Mouse (Mus musculus) ES-E14 (cell line): ENCODE data around the gene Crlf1.

Experiments
- CHD2 ChIP-seq: IDR thresholded peaks from 2 replicates; pipeline ENCODE4 v1.6.1; 2014; ENCODE audit warnings: mild to moderate bottlenecking, low read depth, low read length, inconsistent platforms
- MAFK ChIP-seq: IDR thresholded peaks from 2 replicates; pipeline ENCODE4 v1.6.1; 2014; ENCODE audit warnings: mild to moderate bottlenecking, low read depth, low read length, inconsistent platforms; ENCODE audit not compliant: insufficient read depth
- ZC3H11A ChIP-seq: IDR thresholded peaks from 2 replicates; pipeline ENCODE4 v1.6.1; 2012; ENCODE audit warnings: low read depth, mild to moderate bottlenecking, inconsistent platforms, low read length, borderline replicate concordance
- ZNF384 ChIP-seq: IDR thresholded peaks from 2 replicates; pipeline ENCODE4 v1.6.1; 2012; ENCODE audit warnings: low read depth, low read length, inconsistent platforms

GRCm38 (mm10) chr8:70482943-70483342 is 10.0 kb upstream of the Crlf1 start:
- TF ChIP-seq CHD2 (no peak), ZC3H11A (no peak), ZNF384 (no peak), MAFK (no peak)
